Mouse (Mus musculus): Measurements from ENCODE around the gene Ldlrad3.

Gene Ldlrad3

DNA sequence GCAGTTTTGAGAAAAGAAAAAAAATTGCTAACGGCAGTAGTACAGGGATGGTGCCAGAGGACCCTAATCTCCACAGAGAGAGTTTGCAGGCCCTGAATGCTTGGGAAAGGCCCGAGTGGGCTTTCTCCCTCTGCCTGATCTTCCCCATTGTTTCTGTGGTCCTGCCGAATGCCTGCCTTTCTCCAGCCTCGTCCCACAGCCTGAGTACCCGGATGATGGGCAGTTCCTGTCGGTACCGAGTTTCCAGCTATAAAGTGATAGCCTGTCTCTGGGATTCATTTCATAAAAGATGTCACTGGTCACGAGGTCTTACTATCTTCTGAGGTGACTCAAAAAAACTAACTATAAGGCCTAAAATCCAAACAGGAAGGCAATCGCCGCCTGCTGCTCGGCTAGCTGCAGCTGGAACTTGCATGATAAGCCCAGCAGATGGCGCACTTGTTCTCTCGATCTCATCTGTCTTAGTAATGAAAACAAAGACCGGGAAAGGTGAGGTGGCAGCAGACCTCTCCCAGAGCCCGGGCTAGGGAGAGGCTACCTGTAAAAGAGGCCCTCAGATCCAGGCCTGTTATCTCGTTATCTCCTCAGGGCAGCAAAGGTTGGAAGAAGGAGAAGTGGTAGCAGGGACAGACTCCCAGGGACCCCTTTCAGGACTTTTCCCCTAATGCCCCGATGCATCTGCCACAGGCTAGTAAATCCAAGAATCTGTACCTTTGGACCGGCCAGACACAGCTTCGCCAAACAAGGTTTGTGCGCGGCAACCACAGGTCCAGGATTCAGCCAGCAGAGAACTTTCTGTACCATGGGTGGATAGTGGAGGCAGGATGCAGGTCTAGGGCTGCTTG, 280.4 kb downstream of the Ldlrad3 start:
- DNase-seq (ENCODE audit: low read depth, low spot score) = peak; percentile 66

DNA sequence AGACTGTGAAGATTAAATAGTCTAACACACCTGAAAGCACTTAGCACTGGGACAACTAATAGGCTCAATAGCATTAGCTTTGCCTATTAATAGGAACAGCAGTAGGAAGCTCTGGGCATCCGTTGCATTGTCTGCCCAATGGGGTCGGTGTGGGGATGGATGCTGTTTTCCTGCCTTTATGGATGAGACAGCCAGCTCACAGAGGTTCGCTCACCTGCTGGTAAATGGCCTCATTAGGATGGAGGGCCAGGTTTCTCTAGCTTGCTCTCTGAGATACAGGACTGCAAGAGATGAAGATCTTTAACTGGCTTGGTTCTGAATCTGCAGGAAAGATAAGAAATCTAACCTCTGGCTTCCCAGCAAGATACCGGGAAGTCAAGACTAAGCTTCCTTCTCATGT, 284.0 kb downstream of the Ldlrad3 start:
- no peak for DNase-seq (ENCODE audit: low read depth, low spot score)
